Mouse (Mus musculus) left cerebral cortex, postnatal 25 days (tissue): Measurements from ENCODE around the gene Nek11. TPM values are rescaled to one million over a fixed set of nuclear protein-coding genes. Genes with fewer than 3 reads are reported as not detected.
"Not testable (repeated sequence)": the region's sequence is repeated elsewhere in the genome, so short reads cannot be mapped to it uniquely, and the experiment has no call there.

Source experiments
- DNase-seq, 2 experiments: peaks; one replicate each; pipeline ENCODE4 v3.0.0; 2022; ENCODE audit warnings: low spot score in 2 of 2, mixed read lengths in 1 of 2
- intact Hi-C: fragments of 180-260 bp; cut with DNase I; formaldehyde crosslinking; loops from one replicate; pipeline ENCODE4 v1.15.1; 2025
- total RNA-seq, 2 experiments: library from RNA; stranded (reverse); gene quantifications; 2 replicates each; pipeline ENCODE4 v1.2.3; 2021

Gene Nek11
- total RNA-seq, 2 experiments from 2014 or later, result 1.8 to 2.1 TPM

GRCm38 (mm10) chr9:105244024-105244423, 151.3 kb downstream of the Nek11 start:
- intact Hi-C loops, result no loop called here

GRCm38 (mm10) chr9:105214434-105214833, 180.9 kb downstream of the Nek11 start:
- intact Hi-C loops, result no loop called here

More at GRCm38 (mm10) chr9:105244024-105244423, 151.3 kb downstream of the Nek11 start:
- no peak for DNase-seq

GRCm38 (mm10) chr9:105200305-105200704, 195.0 kb downstream of the Nek11 start:
- intact Hi-C loops, result no loop called here
- DNase-seq, result no peak

More at GRCm38 (mm10) chr9:105214434-105214833, 180.9 kb downstream of the Nek11 start:
- DNase-seq, result peak in 1 of 2 experiments; percentile 60

- intact Hi-C loops, result no loop called here
- DNase-seq, result peak in 1 of 2 experiments; percentile 18
Observed at GRCm38 (mm10) chr9:105186725-105187124, 208.6 kb downstream of the Nek11 start.

GRCm38 (mm10) chr9:105182392-105182791, 212.9 kb downstream of the Nek11 start:
- DNase-seq, result no peak
- intact Hi-C loops, result no loop called here

GRCm38 (mm10) chr9:105144992-105145391, 250.3 kb downstream of the Nek11 start, which contains the start of gene 1700080E11Rik:
1700080E11Rik (minus strand) TSS chr9:105145092.
- intact Hi-C loops, result no loop called here
- DNase-seq, result no peak

GRCm38 (mm10) chr9:105139204-105139603, 256.1 kb downstream of the Nek11 start:
- intact Hi-C loops, result loop anchor here (10.0 kb wide), 1 partner anchor 176 kb away; no protein-coding TSS in a partner anchor
- DNase-seq, result no peak

GRCm38 (mm10) chr9:105136404-105136803, 258.9 kb downstream of the Nek11 start:
- DNase-seq, result no peak
- intact Hi-C loops, result loop anchor here (10.0 kb wide), 1 partner anchor 178 kb away; no protein-coding TSS in a partner anchor

- DNase-seq, result no peak
- intact Hi-C loops, result loop anchor here (5.0 to 10.0 kb wide), 2 partner anchors 82 to 180 kb away; partner anchors contain the start of gene Mrpl3
Observed at GRCm38 (mm10) chr9:105134536-105134935, 260.8 kb downstream of the Nek11 start.

GRCm38 (mm10) chr9:105132002-105132367, 263.3 kb downstream of the Nek11 start:
- no peak for DNase-seq
- intact Hi-C loops, result loop anchor here (5.0 to 10.0 kb wide), 2 partner anchors 80 to 183 kb away; partner anchors contain the start of gene Mrpl3

GRCm38 (mm10) chr9:105131253-105132001, 263.9 kb downstream of the Nek11 start, which contains the start of gene Nudt16:
Nudt16 (minus strand) TSS chr9:105131824.
- intact Hi-C loops, result loop anchor here (5.0 to 10.0 kb wide), 2 partner anchors 79 to 183 kb away; partner anchors contain the start of gene Mrpl3
- DNase-seq, result peak; percentile 89 to 94

GRCm38 (mm10) chr9:105130331-105130730, 265.0 kb downstream of the Nek11 start:
- no peak for DNase-seq
- intact Hi-C loops, result loop anchor here (5.0 to 10.0 kb wide), 2 partner anchors 78 to 184 kb away; partner anchors contain the start of gene Mrpl3

- DNase-seq, intact Hi-C loops: not testable (repeated sequence)
Observed at GRCm38 (mm10) chr9:105125206-105125605, 270.1 kb downstream of the Nek11 start.

Other genes with a start within 250 kb of the Nek11 start
- gene Aste1, start 132 bp downstream of the Nek11 start, total RNA-seq, result 10 to 100 TPM in 1 of 2 experiments, 1 to 10 TPM in 1; 9.1 to 11.1 TPM
- 100 to 1,000 TPM; 210 to 223 TPM for gene Atp2c1, start 131.8 kb upstream of the Nek11 start, total RNA-seq
- 10 to 100 TPM; 46.9 to 50.7 TPM for gene Pik3r4, start 247.5 kb upstream of the Nek11 start, total RNA-seq